Mouse (Mus musculus) kidney, embryonic 16.5 days (tissue): ENCODE results near the gene Ephx1. TPM values are rescaled to one million over a fixed set of nuclear protein-coding genes. Genes with fewer than 3 reads are reported as not detected.

Experiments used
- ATAC-seq: fragments of 200-750 bp; cut with Nextera tagmentation; 2 replicates; pipeline ENCODE4 v1.8.0; 2017; ENCODE audit warnings: moderate TSS enrichment; ENCODE audit not compliant: low FRiP score, low TSS enrichment
- H3K27ac ChIP-seq: fragments of 300-500 bp; sonication (generic); 2 replicates; pipeline ENCODE4 v1.5.1; 2014; ENCODE audit warnings: low read length
- H3K27me3 ChIP-seq: fragments of 300-500 bp; sonication (generic); 2 replicates; pipeline ENCODE4 v1.6.1; 2014; ENCODE audit warnings: low read length, control low read depth, mixed read lengths; ENCODE audit not compliant: insufficient read depth
- H3K36me3 ChIP-seq: fragments of 300-500 bp; sonication (generic); 2 replicates; pipeline ENCODE4 v1.6.1; 2014; ENCODE audit warnings: low read length, control low read depth, mixed read lengths; ENCODE audit not compliant: insufficient read depth
- H3K4me1 ChIP-seq: fragments of 300-500 bp; sonication (generic); 2 replicates; pipeline ENCODE4 v1.6.1; 2014; ENCODE audit warnings: low read length, control low read depth, mixed read lengths; ENCODE audit not compliant: insufficient read depth
- H3K4me2 ChIP-seq: fragments of 300-500 bp; sonication (generic); replicated peaks from 2 replicates; pipeline ENCODE4 v1.6.1; 2014; ENCODE audit warnings: low read depth, low read length
- H3K4me3 ChIP-seq: fragments of 300-500 bp; sonication (generic); 2 replicates; pipeline ENCODE4 v1.5.1; 2014; ENCODE audit warnings: mild to moderate bottlenecking, low read length
- H3K9ac ChIP-seq: fragments of 300-500 bp; sonication (generic); replicated peaks from 2 replicates; pipeline ENCODE4 v1.6.1; 2014; ENCODE audit warnings: low read length
- H3K9me3 ChIP-seq: fragments of 300-500 bp; sonication (generic); 2 replicates; pipeline ENCODE4 v1.6.1; 2016; ENCODE audit warnings: low read length, control low read depth
- WGBS: fragments of 180-500 bp; shearing (Covaris S2); extraction: QIAGEN DNeasy Blood & Tissue Kit; methylation state at CpG from one replicate; pipeline ENCODE4 v1.1.7; 2014; 5-methylcytosine and 5-hydroxymethylcytosine counted together
- polyA plus RNA-seq: library from polyadenylated mRNA; unstranded; fragments of >200 nt; fragmentation: Nextera tagmentation; extraction: Ambion mirVana; gene quantifications from 2 replicates; pipeline ENCODE4 v1.2.1, GENCODE M21; 2015

Gene Ephx1
- polyA plus RNA-seq, 1 experiment from 2014 or later: 8.3 TPM

DNA sequence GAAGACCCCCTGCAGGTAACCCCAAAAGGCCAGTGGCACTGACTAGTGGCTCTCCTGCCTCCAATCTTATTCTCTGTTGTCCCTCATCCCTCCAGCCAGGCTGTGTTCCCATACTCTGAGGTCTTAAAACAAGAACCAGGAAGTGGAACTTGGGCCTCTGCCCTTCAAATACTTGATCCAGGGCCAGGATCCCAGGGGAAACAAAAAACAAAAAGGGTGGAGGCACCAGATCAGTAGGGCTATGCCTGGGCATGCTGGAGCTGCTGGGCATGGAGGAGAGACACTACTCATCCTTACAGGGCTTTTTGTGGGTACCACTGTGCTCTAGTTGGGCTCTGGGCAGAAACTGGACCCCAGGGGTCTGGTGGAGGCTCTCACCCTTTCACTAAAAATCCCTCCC, 5.1 kb downstream of the Ephx1 start:
- H3K36me3 ChIP-seq: no peaks in the 10 kb centered on the region
- no peaks in the 10 kb centered on the region for H3K27me3 ChIP-seq
- H3K9me3 ChIP-seq: no peaks in the 10 kb centered on the region
- no peak overlapping the region for H3K27ac ChIP-seq
- no peak overlapping the region for H3K9ac ChIP-seq
- no peak overlapping the region for H3K4me3 ChIP-seq
- H3K4me1 ChIP-seq: peaks cover 37% of the 10 kb centered on the region
- H3K4me2 ChIP-seq: no peak overlapping the region
- no peak for ATAC-seq

DNA sequence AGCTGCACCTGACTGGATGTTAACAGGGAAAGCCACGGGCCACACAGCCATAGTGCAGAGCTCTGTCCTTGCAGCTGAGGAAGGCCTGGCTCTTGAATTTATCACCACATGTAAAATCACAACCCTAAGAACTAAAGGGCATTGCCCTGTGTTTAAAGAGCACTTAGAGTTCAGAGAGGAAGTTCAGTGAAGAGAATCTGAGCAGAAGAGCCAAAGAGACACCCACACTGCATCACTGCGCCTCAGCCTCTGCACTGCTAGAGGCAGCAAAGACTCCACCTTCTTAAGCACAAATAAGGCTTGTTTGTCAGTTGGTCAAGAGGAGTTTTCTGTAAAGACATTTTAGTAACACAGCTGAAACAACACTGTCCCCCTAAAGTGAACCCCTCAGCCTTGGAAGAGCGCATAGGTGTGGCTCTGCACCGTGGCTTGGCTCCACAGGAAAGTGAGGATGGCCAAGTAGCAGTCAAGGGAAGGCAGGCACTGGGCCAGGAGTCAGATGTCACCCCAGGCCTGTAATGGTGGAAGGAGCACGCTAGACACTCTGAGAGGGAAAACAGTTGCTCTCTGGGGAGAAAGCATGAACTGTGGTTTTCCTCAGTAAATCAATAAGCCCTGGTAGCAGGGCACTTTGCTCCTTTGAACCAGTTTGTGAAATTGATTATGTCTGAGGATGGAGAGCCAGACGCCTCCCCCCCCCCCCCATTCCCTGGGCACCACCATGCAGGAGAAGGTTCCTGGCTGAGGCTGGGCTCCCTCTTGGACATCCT, 5.8 kb downstream of the Ephx1 start:
- Histone ChIP-seq H3K27ac (no peak overlapping the region), H3K9me3 (no peaks in the 10 kb centered on the region), H3K27me3 (no peaks in the 10 kb centered on the region), H3K4me3 (no peak overlapping the region), H3K9ac (no peak overlapping the region), H3K36me3 (no peaks in the 10 kb centered on the region), H3K4me2 (no peak overlapping the region), H3K4me1 (peaks cover 39% of the 10 kb centered on the region)
- WGBS: 60% methylated on average over 6 of the region's 6 CpGs
- ATAC-seq: no peak

DNA sequence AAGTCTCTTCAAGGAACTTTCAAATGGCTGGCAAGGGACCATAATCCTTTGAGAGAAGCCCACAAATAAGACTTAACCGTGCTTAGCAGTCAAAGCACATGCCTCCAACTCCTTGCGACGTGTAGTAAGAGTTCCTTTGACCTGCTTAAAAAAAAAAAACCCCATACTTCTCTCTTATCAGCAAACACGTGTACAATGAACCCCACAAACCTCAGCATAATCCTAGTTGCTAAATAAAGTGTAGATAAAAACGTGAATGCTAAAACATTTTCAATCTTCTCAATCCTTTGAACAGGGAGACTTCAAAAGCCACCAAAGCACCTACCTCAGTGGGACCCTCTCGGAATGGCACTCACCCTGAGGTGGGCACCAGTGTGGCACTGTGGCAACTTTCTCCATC, 7.3 kb downstream of the Ephx1 start:
- no peak overlapping the region for H3K9ac ChIP-seq
- H3K4me2 ChIP-seq: no peak overlapping the region
- no peak overlapping the region for H3K4me3 ChIP-seq
- 78% methylated on average over 6 of the region's 6 CpGs for WGBS
- no peaks in the 10 kb centered on the region for H3K36me3 ChIP-seq
- H3K27me3 ChIP-seq: no peaks in the 10 kb centered on the region
- no peak overlapping the region for H3K27ac ChIP-seq
- H3K4me1 ChIP-seq: peaks cover 39% of the 10 kb centered on the region
- no peaks in the 10 kb centered on the region for H3K9me3 ChIP-seq
- ATAC-seq: no peak

DNA sequence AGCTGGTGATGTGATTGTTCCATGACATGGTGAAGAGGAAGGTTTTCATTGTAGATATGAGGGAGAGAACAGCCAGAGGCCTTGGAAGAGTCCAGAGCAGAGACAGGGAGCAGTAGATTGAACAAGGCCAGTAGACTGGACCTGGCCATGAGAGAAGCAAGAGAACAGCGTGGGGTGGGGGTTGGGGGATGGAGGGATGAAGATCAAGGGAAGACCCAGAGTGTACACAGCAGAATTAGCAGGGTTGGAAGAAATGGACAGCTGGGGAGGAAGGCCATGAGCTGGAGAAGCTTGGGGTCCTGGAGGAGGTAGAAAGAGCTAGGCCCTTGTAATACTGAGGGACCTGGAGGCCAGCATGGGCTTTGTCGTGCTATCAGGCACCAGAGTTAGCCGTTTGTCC, 8.3 kb downstream of the Ephx1 start:
- no peak overlapping the region for H3K9ac ChIP-seq
- H3K9me3 ChIP-seq: no peaks in the 10 kb centered on the region
- peaks cover 37% of the 10 kb centered on the region for H3K4me1 ChIP-seq
- 76% methylated on average over 3 of the region's 3 CpGs for WGBS
- no peaks in the 10 kb centered on the region for H3K36me3 ChIP-seq
- no peak overlapping the region for H3K4me3 ChIP-seq
- no peak overlapping the region for H3K4me2 ChIP-seq
- no peak for ATAC-seq
- H3K27me3 ChIP-seq: no peaks in the 10 kb centered on the region
- no peak overlapping the region for H3K27ac ChIP-seq

DNA sequence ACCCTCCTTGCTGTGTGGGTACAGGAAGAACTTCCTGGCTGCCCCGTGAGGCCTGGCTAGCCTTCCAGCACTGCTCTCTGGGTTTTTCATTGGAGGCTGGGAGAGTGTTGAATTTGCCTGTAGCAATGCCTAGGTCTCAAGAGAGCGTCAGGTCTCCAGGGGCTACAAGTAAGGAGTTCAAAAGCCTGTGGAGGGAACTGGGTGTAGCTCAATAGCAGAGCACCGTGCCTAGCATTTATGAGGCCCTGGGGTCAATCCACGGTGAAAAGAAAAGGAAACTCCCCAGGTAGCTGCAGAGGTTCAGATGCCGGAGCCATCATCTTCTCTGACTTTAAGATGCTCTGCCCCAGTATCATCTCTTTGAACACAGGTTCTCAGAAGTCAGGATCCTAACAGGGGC, 9.1 kb downstream of the Ephx1 start:
- Histone ChIP-seq H3K4me3 (no peak overlapping the region), H3K4me2 (no peak overlapping the region), H3K9ac (no peak overlapping the region), H3K36me3 (no peaks in the 10 kb centered on the region), H3K27me3 (no peaks in the 10 kb centered on the region), H3K27ac (no peak overlapping the region), H3K9me3 (no peaks in the 10 kb centered on the region), H3K4me1 (peaks cover 30% of the 10 kb centered on the region)
- WGBS: 61% methylated on average over 5 of the region's 5 CpGs
- ATAC-seq: no peak

DNA sequence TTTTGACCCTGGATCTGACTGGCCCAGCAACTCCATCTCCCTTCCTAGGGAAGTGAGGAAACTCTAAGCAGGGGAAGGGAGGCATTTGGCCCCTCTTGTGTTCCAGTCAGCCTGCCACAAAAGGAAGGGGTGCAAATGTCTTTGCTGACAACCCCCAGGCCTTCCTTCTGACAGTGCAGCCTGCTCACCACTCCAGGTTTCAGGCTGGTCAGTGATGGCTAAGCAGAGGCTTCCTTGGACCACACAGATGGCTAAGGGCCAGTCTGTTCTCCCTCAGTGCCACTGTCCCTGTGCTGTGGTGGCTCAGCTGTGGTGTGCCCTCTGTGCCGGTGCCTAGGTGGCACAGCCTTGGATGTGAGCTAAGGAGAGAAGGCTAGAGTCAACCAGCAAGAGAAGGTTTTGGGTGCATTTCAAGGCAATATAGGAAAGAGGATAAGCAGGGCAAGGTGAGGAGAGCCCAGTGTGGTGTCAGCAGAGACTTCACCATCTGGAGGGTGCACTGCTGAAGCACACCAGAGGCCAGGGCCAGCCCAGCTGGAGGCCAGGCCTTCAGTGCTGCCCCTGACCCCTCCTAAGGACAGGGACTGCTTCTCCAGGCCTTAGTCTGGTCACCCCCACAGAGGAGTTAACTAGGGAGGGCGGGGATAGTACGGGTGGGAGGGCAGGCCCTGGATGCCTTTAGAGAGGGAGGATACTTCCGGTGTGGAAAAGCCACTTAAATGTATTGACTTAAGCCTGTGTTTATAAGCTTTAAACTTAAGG, 10.4 kb downstream of the Ephx1 start:
- H3K4me1 ChIP-seq: peaks cover 18% of the 10 kb centered on the region
- no peak overlapping the region for H3K9ac ChIP-seq
- no peaks in the 10 kb centered on the region for H3K36me3 ChIP-seq
- H3K27ac ChIP-seq: peak overlapping the region; percentile 16
- 37% methylated on average over 4 of the region's 4 CpGs for WGBS
- H3K4me3 ChIP-seq: no peak overlapping the region
- H3K4me2 ChIP-seq: no peak overlapping the region
- peak; percentile 78 for ATAC-seq
- H3K9me3 ChIP-seq: no peaks in the 10 kb centered on the region
- H3K27me3 ChIP-seq: no peaks in the 10 kb centered on the region

DNA sequence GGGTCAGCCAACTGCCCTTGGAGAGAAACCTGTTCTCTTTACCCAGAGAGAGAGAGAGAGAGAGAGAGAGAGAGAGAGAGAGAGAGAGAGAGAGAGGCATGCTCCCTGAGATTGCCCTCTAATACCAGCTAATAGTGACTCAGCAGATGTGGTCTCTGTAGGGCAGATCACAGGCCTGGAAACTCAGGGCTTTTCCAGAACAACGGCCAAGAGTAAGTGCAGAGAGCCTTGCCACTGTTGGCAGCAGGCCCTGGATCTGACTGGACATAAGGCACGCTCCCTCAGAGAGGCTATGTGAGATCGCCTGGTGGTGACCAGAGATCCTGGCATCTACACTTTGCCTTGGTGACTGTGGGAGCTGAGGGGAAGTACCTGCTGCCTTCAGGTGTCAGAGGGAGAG, 10.9 kb downstream of the Ephx1 start:
- Histone ChIP-seq H3K9me3 (no peaks in the 10 kb centered on the region), H3K36me3 (no peaks in the 10 kb centered on the region), H3K27me3 (no peaks in the 10 kb centered on the region), H3K4me3 (no peak overlapping the region), H3K4me2 (no peak overlapping the region), H3K4me1 (peaks cover 14% of the 10 kb centered on the region), H3K9ac (no peak overlapping the region), H3K27ac (no peak overlapping the region)
- ATAC-seq: peak; percentile 52; the same call in 1 of the 2 replicates
- WGBS: 67% methylated on average over 3 of the region's 3 CpGs

DNA sequence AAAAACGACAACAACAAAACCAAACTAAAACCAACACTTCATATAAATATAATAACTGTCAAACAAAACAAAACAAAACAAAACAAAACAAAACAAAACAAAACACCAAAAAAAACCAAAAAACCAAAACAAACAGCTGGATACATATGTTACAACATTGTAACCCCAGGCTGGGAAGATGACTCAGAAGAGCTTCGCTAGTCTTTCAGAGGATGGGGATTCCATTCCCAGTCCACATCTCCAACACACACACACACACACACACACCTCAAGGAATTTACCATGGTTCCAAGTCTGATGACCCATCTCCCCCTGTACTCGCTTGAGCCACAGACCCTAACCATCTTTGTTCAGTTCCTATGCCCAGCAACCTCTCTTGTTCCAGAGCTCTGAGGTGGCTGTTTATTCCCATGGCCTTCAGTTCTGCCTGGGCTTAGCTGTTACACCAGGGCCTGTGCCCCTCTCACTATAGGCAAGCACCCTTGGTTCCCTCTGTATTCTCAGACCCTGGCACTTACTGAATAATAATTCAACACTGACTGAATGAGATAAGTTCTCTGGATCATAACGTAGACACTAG, 11.6 kb downstream of the Ephx1 start:
- no peak for ATAC-seq
- Histone ChIP-seq H3K27ac (no peak overlapping the region), H3K4me2 (no peak overlapping the region), H3K9me3 (no peaks in the 10 kb centered on the region), H3K4me1 (peaks cover 14% of the 10 kb centered on the region), H3K4me3 (no peak overlapping the region), H3K9ac (no peak overlapping the region), H3K27me3 (no peaks in the 10 kb centered on the region), H3K36me3 (no peaks in the 10 kb centered on the region)
- WGBS: 89% methylated on average over 4 of the region's 4 CpGs

DNA sequence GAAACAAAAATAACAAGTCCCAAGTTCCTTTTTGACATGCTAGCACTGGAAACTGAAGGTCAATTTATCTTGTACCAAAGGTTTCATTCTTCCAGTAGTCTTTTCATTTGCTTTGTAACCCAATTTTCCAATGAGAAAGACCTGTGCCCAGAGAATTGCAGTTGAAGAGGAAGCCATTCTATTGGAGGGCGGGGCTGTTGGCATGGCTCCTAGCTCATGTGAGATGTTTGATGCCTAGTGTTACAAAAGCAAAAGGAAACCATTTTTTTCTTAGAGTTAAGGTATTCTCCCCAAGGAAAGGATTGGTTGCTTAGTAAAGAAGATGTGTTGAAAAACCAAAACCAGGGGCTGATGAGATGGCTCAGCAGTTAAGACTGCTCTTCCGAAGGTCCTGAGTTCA, 12.4 kb downstream of the Ephx1 start:
- no peak overlapping the region for H3K9ac ChIP-seq
- whole genome bisulfite sequencing: 96% methylated on average over 2 of the region's 2 CpGs
- ATAC-seq: no peak
- H3K27me3 ChIP-seq: no peaks in the 10 kb centered on the region
- peaks cover 14% of the 10 kb centered on the region for H3K4me1 ChIP-seq
- no peak overlapping the region for H3K4me2 ChIP-seq
- no peak overlapping the region for H3K4me3 ChIP-seq
- no peak overlapping the region for H3K27ac ChIP-seq
- no peaks in the 10 kb centered on the region for H3K36me3 ChIP-seq
- H3K9me3 ChIP-seq: no peaks in the 10 kb centered on the region

DNA sequence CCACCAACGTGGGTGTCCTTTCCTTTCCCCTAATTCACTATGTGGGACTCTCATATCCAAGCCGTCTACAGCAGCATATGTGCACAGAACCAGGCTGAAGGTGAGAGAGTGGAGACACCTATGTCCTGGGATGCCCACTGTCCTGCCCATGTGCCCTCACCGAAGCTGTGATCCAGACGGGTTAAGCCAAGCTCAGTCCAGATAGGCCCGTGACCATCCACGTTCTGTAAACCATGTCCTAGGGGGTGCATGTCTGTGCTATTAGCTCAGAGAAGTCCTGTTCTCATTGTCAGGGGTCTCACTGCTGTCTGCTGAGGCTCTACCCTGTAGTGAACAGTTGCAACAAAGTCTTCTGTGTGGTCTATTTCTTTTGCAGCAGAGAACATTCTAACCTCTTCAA, 12.9 kb downstream of the Ephx1 start:
- H3K27me3 ChIP-seq: no peaks in the 10 kb centered on the region
- no peak overlapping the region for H3K4me3 ChIP-seq
- no peaks in the 10 kb centered on the region for H3K9me3 ChIP-seq
- H3K36me3 ChIP-seq: no peaks in the 10 kb centered on the region
- no peak for ATAC-seq
- H3K4me2 ChIP-seq: no peak overlapping the region
- 88% methylated on average over 6 of the region's 6 CpGs for WGBS
- no peak overlapping the region for H3K27ac ChIP-seq
- H3K4me1 ChIP-seq: peaks cover 14% of the 10 kb centered on the region
- H3K9ac ChIP-seq: no peak overlapping the region
